Mouse (Mus musculus) G1E (cell line): ENCODE results near the gene Mrgpra2b.
"Not testable (repeated sequence)": the region's sequence is repeated elsewhere in the genome, so short reads cannot be mapped to it uniquely, and the experiment has no call there.

ENCODE experiments used
- CTCF ChIP-seq: IDR thresholded peaks from 2 replicates; pipeline ENCODE4 v1.5.1; 2012; ENCODE audit warnings: low read depth, low read length, inconsistent platforms, mixed read lengths
- GATA1 ChIP-seq: IDR thresholded peaks from 2 replicates; pipeline ENCODE4 v1.6.1; 2012; ENCODE audit warnings: borderline replicate concordance, low read length, inconsistent platforms, mixed read lengths
- POLR2AphosphoS5 ChIP-seq: IDR thresholded peaks from 2 replicates; pipeline ENCODE4 v1.6.1; 2012; ENCODE audit warnings: low read depth, low read length, inconsistent platforms; ENCODE audit not compliant: insufficient replicate concordance
- TAL1 ChIP-seq: conservative IDR thresholded peaks from 2 replicates; pipeline ENCODE4 v1.6.1; 2012; ENCODE audit warnings: low read depth, low read length, inconsistent platforms, mixed read lengths

- not testable (repeated sequence) for TF ChIP-seq CTCF, TAL1, GATA1, POLR2AphosphoS5
Measured at GRCm38 (mm10) chr7:47491266-47491665, 37.4 kb downstream of the Mrgpra2b start.
